Comparison of ENCODE assay signal across 10 mouse cellular contexts in genomic region chr13:15863344-15863743, GRCm38 (mm10).
"Had no signal": no experiment of that assay in that cellular context is flagged by ENCODE, and none has a peak within 500 bp of the region (broad histone marks: within the 10 kb centered on the region; RNA-seq: fewer than 3 reads in every experiment).

No protein-coding gene starts in this region.

- DNase-seq: kidney, adult 11 months; kidney, adult 9 months; layer of hippocampus, postnatal 36 days; liver, postnatal 0 days; lung, postnatal 10 days; lung, postnatal 4 days; right cerebral cortex, adult 18-20 months; right cerebral cortex, postnatal 14 days; right cerebral cortex, postnatal 4 days; thymus, postnatal 36 days had no signal
